Mouse (Mus musculus): ENCODE results near the gene C1qtnf9. TPM values are rescaled to one million over a fixed set of nuclear protein-coding genes. Genes with fewer than 3 reads are reported as not detected.
A peak's percentile ranks its signal among the peaks of the same experiment; 100 is the strongest.

Gene C1qtnf9
- total RNA-seq, 2 experiments from 2014 or later: 36.4 to 38.2 TPM

DNA sequence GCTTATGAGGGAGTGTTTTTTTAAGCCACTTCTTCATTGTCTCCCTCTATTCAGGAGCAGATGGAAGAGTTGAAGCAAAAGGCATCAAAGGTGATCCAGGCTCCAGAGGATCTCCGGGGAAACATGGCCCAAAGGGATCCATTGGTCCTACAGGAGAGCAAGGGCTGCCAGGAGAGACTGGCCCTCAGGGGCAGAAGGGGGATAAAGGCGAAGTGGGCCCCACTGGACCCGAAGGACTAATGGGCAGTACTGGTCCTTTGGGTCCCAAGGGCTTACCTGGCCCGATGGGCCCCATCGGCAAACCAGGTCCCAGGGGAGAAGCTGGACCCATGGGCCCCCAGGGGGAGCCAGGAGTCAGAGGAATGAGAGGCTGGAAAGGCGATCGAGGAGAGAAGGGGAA is 11.3 kb downstream of the C1qtnf9 start:
- intact Hi-C loops (cut with DNase I): no loop called here
- no peak for DNase-seq

DNA sequence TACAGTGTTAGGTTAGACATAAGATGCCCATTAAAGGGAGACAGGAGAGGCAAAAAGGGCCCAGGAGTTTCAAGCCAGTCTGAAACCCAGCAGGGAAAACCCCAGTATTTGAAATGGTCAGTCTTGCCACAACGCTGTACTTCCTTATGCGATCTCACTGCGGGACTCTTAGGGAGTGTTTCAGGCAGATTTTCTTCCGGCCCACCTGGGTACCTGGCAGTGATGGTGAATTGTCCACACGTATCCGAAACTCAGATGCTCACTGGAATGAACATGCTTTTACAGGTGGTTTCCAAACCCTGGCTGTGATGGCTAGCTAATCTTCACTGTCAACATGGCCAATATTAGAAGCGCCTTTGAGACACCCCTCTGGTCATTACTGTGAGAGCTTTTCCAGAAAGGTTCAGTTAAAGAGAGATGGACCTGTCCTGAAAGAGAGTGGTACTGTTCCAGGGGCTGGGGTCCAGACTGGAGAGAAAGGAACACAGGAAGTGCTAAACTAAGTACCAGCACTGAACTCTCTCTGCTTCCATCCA is 14.3 kb downstream of the C1qtnf9 start:
- intact Hi-C loops (cut with DNase I): no loop called here
- DNase-seq: no peak

DNA sequence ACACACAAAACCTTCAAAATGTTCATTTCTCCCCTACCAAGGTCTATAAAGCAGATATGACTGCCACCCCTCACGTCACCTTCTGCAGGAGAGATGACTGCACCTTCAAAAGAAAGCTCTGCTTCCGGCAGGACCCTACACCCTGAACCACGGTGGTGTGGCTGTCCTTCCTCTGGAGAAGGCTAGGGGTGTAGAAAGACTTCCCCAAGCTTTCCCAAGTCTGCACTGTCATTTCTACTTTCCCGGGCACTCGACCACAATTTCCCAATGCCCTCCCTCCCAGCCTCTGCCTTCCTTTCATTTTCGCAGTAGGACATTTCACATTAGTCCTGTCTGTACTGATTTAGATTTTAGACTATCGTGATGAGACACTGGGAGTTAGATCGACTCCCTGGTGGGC is 15.3 kb downstream of the C1qtnf9 start:
- DNase-seq: no peak
- intact Hi-C loops (cut with DNase I): no loop called here

DNA sequence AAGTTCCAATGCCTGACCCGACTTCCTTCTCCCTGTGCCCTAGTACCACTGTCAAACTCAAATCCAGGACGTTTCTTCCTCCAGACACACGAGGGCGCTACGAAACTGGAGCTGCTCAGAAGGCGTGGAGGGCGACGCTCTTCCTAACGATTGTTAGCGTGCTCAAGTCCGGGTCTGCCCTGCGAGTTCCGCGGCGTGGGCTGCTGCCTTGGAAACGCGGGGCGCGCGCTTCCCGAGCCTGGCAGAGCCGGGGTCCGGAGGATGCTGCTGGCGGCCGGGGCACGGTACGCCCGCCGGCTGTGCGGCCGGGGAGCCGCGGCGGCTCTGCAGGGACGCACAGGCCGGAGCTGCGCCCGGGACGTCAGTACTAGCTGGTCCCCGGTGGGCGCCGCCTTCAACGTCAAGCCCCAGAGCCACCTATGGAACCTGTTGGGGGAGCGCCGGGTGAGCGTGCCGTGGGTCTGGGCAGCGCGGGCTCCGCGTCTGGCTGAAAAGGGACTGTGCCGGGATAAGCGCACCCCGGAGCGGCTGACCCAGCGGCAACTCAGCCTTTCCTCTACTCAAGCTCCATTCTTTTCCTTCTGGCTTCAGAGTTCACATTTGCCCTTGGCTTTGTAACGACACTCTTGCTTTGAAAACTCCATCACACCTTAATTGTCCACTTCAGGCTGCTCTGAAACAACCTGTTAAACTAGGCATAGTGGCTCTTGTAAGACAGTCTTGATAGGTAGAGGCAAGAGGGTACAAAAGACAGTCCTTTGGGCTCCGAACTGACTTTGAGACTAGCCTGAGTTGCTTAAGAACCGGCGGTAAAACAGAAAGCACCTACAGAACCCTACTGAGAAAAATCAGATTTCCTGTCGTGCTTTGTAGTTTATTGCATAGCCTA is 16.7 kb downstream of the C1qtnf9 start, which contains the start of gene Mipep:
TSS of gene Mipep (plus strand) at position 147 of the 889 bp plus-strand sequence.
- intact Hi-C loops (cut with DNase I): no loop called here

DNA sequence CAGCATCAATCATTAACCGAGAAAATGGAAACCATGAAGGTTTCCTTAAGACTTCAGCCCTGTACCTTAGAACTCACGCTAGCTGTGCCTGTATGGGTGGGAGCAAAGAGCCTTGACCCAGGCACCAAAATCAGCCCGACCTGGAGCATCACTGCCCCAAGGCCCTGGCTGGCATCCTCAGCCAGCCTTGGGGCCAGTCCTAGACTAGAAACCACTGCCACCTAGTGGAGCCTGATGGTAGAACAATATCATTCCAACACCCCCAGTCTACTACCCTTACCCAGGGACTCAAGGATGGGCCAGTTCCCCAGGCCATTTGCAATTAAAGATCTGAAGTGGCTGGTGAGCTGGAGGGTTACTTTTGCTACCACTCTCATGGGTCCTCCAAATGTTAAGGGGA is 22.2 kb downstream of the C1qtnf9 start:
- DNase-seq: peak; percentile 52 to 76
- intact Hi-C loops (cut with DNase I): no loop called here

More for the DNA sequence above, 16.7 kb downstream of the C1qtnf9 start, which contains the start of gene Mipep:
- DNase-seq: peak; percentile 90 to 93

DNA sequence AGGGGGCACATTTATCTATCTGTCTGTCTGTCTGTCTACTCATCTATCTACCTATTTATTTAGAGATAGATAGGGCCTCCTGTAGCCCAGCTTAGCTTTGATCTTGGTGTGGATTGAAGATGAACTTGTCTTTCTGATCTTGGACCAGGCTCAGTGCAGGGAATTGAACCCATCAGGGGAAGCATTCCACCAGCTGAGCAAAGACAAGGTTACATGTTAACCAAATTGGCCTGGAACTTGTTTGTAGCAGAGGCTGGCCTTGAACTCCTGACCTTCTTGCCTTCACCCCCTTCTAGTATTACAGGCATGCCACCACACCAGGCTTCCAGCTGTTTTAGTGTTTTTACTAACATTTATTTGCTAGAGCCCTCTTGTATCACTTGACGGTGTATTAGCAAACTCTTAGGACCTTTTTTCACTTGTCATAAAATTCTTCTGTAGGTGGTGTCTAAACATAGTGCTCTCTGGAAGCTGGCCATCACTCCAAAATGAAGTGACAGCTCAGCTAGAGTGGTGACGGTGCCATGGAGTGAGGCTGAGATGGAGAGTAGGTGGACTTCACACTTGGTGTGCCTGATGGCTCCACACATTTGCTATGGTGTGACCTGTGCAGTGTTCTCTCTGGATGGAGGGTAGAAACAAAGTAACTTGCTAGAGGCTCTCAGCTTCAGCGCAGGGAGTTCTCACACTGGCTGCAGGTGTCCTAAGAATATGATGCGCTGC is 28.8 kb downstream of the C1qtnf9 start:
- intact Hi-C loops (cut with DNase I): no loop called here
- DNase-seq: no peak

DNA sequence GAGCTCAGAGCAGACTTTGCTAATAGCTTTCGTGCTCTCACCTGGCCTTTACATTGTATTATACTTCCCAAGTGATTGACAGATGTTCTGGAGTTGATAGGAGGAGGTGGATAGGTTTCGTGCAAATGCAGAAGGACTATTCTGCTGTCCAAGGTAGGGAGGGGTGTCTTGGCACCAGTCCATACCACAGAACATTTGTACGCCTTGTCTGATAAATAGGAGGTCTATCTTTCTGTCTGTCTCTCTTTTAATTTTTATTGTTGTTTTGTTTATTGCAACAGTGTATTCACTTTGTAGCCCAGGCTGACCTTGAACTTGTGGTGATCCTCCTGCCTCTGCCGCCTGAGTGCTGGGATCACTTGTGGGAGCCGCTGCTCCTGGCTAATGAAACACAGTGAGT is 29.7 kb downstream of the C1qtnf9 start:
- intact Hi-C loops (cut with DNase I): no loop called here

DNA sequence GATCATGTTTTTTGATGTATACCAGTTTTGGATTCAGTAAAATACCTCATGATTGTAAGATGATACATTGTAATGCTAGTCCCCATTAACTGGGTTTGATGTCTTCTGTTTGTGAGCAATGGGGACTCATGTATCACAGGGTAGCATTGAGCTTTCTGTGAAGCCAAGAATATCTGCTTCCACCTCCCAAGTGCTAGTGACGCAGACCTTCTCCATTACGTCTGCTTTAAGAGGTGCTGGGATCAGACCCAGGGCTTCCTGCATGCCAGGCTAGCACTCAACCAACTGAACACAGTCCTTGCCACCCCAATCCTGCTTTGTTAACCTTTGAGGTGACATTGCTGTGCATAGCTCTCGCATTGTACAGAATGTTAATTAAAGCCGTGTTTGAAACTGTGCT is 30.8 kb downstream of the C1qtnf9 start:
- intact Hi-C loops (cut with DNase I): loop anchor here (1.0 kb wide), 3 partner anchors 287 to 496 kb away; no protein-coding TSS in a partner anchor

More for the DNA sequence above, 29.7 kb downstream of the C1qtnf9 start:
- no peak for DNase-seq

DNA sequence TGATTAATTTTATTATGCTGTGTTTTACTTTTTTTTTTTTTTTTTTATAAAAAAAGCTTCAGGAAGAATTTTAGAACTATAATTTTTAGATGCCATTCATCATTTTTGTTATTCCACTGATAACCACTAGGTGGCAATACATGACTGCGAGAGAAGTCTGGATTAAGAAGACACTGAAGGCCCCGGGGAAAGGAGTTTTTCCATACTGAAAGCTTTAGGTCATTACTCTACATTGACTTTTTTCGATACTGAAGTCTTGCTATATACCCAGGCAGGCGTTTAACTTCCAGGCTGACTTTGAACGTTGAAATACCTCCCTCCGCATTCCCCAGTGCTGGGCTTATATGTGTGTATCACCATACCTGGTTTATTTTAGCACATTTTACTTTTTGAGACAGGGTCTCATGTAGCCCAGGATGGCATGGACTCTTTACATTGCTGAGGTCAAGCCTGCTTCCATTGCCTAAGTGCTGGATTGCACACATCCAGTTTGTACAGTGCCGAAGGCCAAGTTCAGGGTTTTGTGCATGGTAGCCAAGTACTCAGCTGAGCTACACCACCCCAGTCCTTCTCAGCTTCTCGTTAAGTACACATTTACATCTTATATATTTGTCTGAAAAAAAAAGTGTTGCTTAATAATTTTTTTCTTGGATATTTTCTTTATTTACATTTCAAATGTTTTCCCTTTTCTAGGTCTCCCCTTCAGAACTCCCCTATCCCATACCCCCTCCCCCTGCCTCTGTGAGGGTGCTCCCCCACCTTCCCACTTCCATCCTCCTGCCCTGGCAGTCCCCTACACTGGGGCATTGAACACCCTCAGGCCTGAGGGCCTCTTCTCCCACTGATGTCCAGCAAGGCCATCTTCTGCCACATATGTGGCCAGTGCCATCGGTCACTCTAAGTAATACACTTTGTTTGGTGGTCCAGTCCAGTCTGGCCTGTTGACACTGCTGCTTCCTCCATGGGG is 32.1 kb downstream of the C1qtnf9 start:
- intact Hi-C loops (cut with DNase I): loop anchor here (1.0 kb wide), 3 partner anchors 285 to 494 kb away; no protein-coding TSS in a partner anchor
- peak; percentile 35 to 58 for DNase-seq

More for the DNA sequence above, 30.8 kb downstream of the C1qtnf9 start:
- no peak for DNase-seq

DNA sequence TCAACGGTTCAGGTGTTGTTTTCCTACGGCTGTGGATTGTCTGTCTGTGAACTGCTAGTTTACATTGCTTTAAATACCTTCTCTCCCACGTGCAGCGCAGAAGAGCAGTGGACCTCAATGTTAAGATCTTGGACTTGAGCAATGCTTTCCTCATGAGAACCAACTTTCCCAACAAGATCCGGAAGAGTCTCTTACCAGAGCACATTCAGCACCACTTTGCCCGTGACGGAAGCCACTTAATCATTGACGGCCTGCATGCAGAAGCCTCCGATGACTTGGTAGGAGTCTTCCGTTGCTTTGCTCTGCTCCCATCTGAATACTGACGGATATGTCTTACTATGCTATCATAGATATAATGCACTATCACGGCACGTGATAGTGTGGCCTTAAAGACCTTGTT is 34.1 kb downstream of the C1qtnf9 start:
- intact Hi-C loops (cut with DNase I): no loop called here
- no peak for DNase-seq

DNA sequence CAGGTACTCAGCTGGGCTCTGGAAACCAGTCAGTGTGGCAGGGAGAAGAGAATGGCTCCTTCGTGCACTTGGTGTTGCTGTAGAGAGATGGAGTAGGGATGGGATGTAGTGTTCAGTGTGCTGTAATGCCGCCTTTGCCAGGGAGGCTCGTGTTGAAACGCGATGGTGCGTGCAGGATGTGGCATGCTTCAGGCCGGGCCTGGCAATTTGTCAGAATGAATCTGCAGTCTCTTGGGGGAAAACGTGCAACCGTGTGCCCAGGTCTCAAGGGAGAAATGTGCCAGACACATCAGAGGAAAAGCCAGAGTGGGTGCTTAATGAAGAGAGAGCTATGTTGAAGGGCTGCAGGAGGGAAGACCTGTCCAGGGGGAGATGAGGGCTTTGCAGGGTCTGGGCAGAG is 37.0 kb downstream of the C1qtnf9 start:
- intact Hi-C loops (cut with DNase I): no loop called here

DNA sequence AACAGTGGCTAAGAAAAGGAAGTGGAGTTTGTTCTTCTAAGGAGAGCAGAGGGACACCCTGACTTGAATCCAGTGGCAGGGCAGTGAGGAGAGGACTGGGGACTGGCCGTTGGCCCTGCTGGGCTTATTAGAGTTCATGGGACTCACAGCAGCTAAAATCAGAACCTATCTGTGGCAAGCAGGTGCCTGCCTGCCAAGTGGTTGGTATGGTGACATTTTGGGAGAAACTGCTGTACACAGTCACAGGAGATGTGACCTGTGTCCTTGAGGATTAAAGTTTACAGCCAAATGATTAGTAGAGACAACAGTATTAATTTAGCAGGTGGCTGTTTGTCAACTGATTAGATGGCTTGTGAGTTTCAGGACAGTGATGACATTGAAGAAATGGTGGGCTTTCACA is 37.9 kb downstream of the C1qtnf9 start:
- intact Hi-C loops (cut with DNase I): no loop called here
- peak; percentile 35 to 56 for DNase-seq

More for the DNA sequence above, 37.0 kb downstream of the C1qtnf9 start:
- no peak for DNase-seq

DNA sequence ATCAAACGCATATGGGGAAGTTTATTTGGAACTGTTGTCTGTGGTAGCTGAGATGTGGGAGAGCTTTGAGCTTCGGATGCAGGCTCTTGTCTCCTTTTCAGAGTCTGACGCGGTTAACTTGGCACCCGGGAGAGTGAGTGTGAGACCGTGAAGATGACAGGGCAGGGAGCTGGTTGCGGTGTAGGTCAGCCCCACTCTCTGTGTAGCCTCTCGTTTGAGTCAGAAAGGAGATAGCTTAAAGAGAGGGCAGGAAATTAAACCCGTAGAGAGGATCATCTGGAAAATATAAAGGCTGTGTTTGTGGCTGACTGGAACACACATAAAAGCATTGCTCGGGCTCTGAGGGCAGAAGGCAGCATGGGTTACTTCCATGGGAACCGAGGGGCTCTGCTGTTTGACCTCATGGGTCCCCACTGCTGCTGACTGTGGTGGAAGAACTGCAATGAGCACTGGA is 39.0 kb downstream of the C1qtnf9 start:
- DNase-seq: no peak
- intact Hi-C loops (cut with DNase I): no loop called here

DNA sequence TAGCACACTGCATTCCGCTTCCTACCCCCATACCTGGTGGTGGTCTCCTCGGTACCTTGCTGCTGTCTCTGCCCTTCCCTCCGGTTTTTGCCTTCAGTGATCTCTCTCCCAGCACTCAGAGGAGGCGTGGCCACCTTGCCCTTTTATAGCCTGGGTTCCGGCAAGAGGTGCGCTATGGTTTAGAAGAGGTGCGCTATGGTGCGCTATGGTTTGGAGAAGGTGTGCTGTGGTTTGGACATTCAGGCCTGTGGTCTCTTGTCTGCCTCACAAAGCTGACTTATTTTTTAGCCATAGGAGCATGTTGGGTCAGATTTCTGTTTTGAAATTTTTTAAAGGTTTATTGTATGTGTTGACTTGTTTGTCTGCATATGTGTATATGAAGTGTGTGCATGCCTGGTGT is 41.9 kb downstream of the C1qtnf9 start:
- intact Hi-C loops (cut with DNase I): no loop called here
- DNase-seq: no peak

DNA sequence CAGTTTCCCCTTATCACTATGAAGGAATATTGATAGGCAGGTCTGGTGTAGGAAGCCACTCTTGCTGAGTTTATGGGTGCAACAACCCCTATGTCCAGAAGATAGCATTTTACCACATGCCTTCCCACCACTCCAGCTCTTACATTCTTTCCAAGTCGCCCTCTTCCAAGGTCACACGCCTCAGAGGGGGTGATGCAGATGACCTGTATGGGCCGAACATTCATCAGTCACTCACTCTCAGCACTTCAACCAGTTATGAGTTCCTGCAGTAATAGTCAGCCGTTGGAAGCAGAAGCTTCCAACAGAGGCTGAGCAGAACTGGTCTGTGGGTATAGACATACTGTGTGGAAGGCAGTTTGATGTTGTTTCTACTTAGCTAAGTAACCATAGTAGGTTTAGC is 43.6 kb downstream of the C1qtnf9 start:
- no peak for DNase-seq
- intact Hi-C loops (cut with DNase I): no loop called here

DNA sequence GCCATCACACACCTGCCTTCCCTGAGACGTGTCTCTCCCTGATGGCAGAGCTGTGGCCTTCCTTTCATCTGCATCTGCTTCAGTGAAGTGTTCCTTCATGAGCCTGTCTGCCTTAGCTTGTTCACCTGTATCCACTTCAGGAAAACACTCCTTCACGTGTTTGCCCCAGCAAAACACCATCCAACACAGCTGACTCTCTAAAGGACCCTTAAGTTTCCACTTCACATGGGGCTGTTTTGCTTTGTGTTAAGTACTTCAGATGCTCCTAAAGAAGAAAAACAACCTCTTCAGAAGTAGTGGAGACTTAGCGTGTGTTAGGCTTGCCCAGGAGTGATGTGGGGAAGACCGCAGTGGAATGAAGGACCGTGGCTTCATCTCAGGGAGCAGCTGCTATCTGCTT is 47.2 kb downstream of the C1qtnf9 start:
- intact Hi-C loops (cut with DNase I): no loop called here
- no peak for DNase-seq

DNA sequence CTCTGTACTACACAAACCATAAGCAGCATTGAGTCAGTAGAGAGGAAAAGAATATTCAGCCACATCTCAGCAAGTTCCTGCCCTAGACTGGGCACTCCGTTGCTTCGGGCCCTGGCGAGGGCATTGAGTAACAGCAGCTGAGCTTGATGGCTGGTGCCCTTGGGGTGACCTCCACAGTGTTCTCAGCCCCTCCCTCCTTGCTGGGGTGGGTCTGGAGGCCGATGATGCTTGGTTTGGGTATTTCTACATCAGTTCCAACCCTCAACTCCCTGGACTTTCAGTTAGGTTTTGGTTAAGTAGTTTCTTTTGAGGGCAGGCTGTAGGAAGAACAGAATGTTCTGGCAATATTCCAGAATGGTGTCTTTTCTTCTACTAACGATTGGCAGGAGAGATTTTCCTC is 50.1 kb downstream of the C1qtnf9 start:
- intact Hi-C loops (cut with DNase I): no loop called here

DNA sequence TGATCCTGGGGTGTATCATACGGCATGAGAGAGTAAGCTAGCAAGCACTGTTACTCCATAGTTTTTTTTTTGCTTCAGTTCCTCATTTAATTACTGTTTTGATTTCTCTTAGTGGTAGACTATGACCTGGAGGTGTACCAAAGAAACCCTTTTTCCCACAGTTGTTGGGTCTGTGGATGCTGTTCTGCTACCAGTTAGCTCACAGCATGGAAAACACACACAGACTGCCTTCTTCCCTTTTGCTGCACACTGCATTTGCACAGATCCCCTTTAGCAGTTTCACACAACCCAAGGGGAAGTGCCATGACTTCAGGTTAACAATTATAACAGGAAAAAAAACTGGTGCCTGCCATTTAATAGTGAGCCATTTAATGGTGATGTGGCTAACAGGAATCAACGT is 62.2 kb downstream of the C1qtnf9 start:
- intact Hi-C loops (cut with DNase I): no loop called here
- no peak for DNase-seq

More for the DNA sequence above, 50.1 kb downstream of the C1qtnf9 start:
- DNase-seq: peak in 1 of 2 experiments; percentile 22

All from heart, postnatal 10 days (tissue).